Mouse (Mus musculus) kidney, adult 2 months (tissue): Measurements from ENCODE around the gene Rad54l.

ENCODE experiments used
- CTCF ChIP-seq: fragments of 200-500 bp; conservative IDR thresholded peaks from 2 replicates; pipeline ENCODE4 v1.5.1; 2011; ENCODE audit warnings: low read depth, mild to moderate bottlenecking, control low read depth, low read length, moderate library complexity, mixed read lengths; ENCODE audit not compliant: insufficient read depth, insufficient read length
- POLR2A ChIP-seq: fragments of 200-500 bp; IDR thresholded peaks from one replicate; pipeline ENCODE4 v1.6.1; 2011; ENCODE audit warnings: low read depth, low read length, control low read depth

DNA sequence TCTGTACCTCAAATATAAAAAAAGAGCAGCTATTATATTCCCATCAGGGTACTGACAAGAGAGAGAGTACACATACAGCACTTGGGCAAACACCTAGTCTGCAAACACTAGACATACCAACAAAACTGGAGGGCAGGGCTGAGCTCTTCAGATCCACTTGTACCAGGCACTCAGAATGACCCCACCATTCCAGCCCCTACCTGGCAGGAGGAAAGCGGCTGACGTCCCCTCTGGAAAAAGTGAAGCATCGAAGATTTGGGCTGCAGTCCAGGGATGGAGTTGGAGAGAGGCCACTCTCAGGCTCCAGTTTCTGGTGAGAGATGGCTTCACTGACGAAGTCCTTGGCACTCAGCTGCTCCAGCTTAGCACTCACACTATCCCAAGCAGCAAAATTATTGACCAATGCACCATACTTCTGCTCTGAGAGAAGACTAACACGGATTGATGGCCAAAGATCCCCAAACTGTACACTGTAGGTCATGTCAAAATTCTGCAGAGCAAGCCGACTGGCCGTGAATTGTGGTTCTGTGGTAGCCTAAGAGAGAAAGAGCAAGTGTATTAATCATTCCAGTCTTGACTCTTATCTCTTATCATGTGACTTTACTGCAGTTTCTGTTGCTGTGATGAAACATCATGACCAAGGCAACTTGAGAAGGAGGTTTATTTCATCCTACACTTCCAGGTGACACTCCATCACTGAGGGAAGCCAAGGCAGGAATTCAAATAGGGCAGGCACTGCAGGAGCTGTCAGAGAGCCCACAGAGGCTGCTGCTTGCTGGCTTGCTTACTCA, 75.2 kb downstream of the Rad54l start:
- TF ChIP-seq POLR2A (no peak), CTCF (no peak)
